Mouse (Mus musculus): ENCODE results near the gene Odf3l2. TPM values are rescaled to one million over a fixed set of nuclear protein-coding genes. Genes with fewer than 3 reads are reported as not detected.

Odf3l2 gene
- polyA plus RNA-seq (2014; fragmentation: Illumina TruSeq; extraction: RNeasy Lipid Tissue Mini Kit (QIAGEN cat#74804); ENCODE audit: low read depth, low replicate concordance) = not detected

DNA sequence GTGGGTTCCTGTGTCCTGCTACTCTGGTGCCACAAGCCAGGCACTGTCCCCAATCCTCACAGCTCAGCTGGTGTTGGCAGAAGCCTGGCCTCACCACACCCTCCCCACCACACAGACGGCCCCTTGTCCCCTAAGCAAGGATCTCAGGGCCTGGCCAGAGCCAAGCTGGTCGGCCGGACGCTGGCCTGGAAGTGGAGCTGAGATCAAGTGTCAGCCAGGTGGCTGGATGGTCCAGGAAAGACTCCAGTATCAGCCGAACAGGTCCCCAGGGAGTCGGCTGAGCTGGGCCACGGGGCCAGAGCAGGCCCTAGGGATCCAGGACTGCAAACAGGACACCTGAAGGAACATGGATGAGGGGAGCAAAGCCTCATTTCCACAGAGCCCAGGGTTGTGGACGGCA lies at the start of gene Odf3l2:
Gene Odf3l2, minus strand, starts transcription at position 28 of the 400 bp plus-strand sequence.

DNA sequence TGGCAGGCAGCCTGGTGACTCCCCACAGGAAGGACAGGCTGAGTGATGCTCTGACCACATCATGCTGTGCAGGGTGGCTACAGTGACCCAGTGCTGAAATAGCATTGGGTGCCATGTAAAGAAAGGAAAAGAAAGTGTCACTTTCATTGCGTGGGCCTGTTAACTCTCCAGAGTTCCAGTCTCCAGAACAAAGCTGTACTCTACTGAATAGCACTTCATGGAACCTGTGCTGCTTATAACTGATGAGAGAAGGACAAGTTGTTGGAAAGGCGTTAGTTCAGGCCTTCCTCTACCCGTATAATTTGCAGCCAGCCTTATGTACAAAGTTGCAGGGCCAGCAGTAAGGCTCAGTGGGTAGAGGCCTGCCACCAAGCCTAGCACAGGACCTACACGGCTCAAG lies 43.2 kb upstream of the Odf3l2 start, which contains the start of gene Gzmm:
Gene Gzmm, plus strand, starts transcription at position 301 of the 400 bp plus-strand sequence.

DNA sequence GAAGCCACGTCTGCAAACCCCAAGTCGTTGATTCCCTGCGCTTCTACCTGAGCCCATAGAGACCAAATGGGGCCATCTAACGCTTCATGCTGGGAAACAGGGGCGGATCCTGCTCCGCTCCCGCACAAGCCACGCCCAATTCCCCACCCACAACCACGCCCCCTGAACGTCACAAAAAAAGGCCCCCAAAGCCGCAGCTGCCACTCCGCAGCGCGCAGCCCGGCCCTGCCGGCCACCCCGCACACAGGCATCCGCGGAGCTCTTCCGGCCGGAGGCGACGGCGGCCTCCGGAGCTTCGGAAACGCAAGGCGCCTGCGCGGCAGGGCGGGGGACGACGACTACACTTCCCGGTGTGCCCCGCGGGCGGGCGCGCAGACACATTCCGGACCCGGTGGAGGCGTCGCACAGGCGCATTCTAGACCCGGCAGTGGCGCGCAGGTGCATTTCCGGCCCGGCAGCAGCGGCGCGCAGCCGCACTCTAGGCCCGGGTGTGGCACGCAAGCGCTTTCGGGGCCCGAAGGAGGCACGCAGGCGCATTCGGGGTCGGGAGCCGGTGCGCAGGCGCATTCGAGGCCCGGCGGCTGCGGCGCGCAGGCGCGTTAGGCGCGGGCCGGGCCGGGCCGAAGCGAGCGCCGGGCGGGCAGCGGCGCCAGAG lies 36.2 kb upstream of the Odf3l2 start, which contains the start of gene Cdc34:
Gene Cdc34, plus strand, starts transcription at position 605 of the 655 bp plus-strand sequence.

DNA sequence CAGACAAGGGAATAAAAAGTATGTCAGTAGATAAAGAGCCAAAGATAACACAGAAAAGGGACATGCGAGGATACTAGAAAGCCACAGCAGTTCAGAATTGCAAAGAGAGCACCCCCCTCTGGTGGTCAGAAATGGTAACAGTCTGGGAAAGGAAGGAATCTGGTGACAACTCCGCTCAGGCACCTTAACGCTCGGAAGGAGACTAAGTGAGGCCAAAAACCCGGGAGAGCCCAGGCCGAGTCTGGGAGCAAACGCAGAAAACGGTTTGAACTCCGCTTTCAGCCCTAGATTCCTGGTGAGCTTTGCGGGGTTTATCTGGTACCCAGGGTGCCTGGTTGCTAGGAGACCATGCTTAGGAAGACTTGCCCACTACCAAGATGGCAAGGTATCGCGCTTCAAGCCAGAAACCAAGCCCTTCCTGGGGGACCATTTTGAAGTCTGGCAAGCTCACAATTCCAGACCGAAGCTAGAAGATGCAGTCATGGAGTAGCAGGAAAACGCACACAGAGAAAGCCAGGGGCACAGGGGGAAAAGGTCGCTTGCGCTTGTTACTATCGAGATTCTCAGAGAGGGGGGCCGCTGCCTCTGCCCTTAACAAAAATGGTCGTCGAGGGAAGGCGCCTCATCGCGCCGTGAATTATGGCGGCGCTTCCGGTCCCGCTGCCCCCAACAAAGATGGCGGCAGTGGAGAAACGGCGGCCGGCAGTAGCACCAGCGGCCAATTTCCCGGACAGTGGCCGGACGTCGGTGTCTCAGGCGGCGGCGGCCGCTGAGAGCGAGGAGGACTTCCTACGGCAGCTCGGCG lies 23.4 kb upstream of the Odf3l2 start, which contains the start of gene Tpgs1:
Gene Tpgs1, plus strand, starts transcription at position 599 of the 805 bp plus-strand sequence.

DNA sequence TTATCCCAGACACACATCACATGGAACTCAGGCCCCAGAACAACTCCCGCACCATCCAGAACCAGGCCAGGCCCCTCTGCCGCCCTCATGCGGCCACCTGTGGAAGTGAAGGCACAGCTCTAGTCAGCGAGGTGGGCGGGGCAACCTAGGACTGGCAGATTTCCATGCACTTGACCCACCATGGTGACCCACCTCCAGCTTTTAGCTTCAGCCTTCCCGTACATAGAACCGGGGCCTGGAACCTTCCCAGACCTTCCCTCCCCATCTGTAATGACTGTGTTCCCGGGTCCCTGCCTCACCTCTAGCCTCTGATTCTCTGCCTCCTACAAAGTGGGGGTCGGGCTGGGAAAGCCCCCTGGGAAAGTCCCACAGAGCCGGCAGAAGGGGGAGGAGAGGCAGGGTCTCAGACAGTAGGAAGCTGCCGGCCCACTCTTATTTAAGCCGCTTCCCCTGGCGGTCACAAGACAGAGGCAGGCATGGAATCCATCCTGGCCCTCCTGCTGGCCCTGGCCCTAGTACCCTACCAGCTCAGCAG lies 18.7 kb upstream of the Odf3l2 start, which contains the start of gene Madcam1:
Gene Madcam1, plus strand, starts transcription at position 429 of the 535 bp plus-strand sequence.

DNA sequence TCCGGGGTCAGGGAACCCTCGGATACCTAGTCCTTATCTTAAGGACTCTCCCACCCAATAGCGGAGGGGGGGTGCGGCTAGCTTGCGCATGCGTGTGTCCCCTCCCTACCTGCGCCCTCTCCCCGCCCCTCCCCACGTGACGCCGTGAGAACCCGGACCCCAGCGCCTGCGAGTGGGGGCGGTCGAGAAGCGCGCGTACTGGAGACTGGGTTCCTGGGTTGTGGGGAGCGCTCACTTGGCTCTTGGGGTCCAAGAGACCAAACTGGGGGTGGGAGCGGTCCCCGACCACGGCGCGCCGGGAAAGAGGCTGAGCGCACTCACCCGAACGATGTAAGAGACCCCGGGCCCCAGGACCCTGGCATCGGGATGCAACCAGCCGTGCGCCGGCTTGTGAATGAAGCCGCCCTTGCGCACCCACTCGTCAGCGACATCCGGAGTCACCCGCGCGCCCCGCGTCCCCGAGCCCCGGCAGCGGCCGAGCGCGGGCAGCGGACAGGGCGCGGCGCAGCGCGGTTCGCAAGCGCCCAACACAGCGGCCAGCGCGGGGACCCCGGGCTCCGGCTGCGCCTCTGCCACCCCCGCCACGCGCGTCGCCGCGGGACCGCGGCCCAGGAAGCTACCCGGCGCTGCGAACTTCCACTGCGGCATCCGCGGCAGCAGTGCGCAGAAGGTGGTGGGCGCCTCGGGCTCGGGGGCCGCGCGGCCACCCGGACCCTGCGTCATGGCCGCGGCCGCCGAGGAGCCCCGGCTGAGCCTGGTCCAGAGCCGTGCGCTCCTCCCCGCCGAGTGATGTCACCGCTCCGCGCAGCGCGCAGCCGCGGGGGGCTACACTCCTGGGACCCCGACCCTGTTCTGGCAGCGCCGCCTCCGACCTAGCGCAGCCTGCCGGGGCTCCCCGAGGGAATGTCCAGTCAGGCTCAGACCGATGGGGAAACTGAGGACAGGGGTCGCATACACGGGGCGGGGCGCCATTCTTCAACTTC lies 8.1 kb downstream of the Odf3l2 start, which contains the start of gene Shc2:
Gene Shc2, minus strand, starts transcription at position 791 of the 983 bp plus-strand sequence.

DNA sequence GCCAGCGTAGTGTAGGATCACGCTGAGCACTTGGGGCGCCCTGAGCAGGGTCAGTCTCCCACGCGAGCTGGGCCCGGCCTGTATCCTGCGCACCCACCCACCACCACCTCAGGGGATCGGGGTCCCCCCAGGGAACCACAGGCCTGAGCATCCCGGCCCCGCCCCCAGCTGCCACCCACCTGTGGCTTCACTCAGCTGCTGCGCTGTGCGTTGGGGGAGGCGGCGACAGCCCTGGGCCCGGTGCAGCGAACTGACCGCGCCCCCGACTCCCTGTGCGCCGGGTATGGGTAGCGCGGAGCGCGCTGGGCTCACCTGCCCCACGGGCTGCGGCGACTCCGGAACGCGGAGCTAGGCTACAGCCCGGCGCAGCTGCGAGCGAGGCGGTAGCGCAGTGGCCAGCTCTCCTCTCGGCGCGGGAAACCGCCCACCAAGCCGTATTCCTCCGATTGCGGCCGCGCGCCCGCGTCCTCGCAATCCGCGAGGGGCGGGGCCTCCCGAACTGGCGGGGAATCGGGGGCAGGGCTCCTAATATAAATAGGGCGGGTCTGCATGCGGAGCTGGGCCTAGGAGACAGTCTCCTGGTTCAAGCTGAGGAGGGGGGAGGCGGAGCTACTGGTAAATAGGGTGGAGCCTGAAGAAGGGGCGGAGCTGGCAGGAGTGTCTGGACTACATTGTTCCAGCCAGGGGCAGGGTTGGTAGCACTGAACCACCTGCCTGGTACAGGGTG lies 31.8 kb downstream of the Odf3l2 start, which contains the start of gene C2cd4c:
Gene C2cd4c, minus strand, starts transcription at position 448 of the 727 bp plus-strand sequence.

Other genes starting within 250 kb of the Odf3l2 start
- not detected for gene Vmn2r83, start 177.0 kb downstream of the Odf3l2 start, polyA plus RNA-seq (2014; fragmentation: Illumina TruSeq; extraction: RNeasy Lipid Tissue Mini Kit (QIAGEN cat#74804); ENCODE audit: low read depth, low replicate concordance)
- gene Plpp2, start 111.9 kb downstream of the Odf3l2 start, polyA plus RNA-seq (2014; fragmentation: Illumina TruSeq; extraction: RNeasy Lipid Tissue Mini Kit (QIAGEN cat#74804); ENCODE audit: low read depth, low replicate concordance) = 32.1 TPM
- 21.9 TPM for gene Mier2, start 90.5 kb downstream of the Odf3l2 start, polyA plus RNA-seq (2014; fragmentation: Illumina TruSeq; extraction: RNeasy Lipid Tissue Mini Kit (QIAGEN cat#74804); ENCODE audit: low read depth, low replicate concordance)
- gene Theg, start 58.4 kb downstream of the Odf3l2 start, polyA plus RNA-seq (2014; fragmentation: Illumina TruSeq; extraction: RNeasy Lipid Tissue Mini Kit (QIAGEN cat#74804); ENCODE audit: low read depth, low replicate concordance) = 5.1 TPM
- gene C2cd4c, start 31.7 kb downstream of the Odf3l2 start, polyA plus RNA-seq (2014; fragmentation: Illumina TruSeq; extraction: RNeasy Lipid Tissue Mini Kit (QIAGEN cat#74804); ENCODE audit: low read depth, low replicate concordance) = not detected
- 4.0 TPM for gene Shc2, start 7.8 kb downstream of the Odf3l2 start, polyA plus RNA-seq (2014; fragmentation: Illumina TruSeq; extraction: RNeasy Lipid Tissue Mini Kit (QIAGEN cat#74804); ENCODE audit: low read depth, low replicate concordance)
- not detected for gene Madcam1, start 18.8 kb upstream of the Odf3l2 start, polyA plus RNA-seq (2014; fragmentation: Illumina TruSeq; extraction: RNeasy Lipid Tissue Mini Kit (QIAGEN cat#74804); ENCODE audit: low read depth, low replicate concordance)
- 29.6 TPM for gene Tpgs1, start 23.6 kb upstream of the Odf3l2 start, polyA plus RNA-seq (2014; fragmentation: Illumina TruSeq; extraction: RNeasy Lipid Tissue Mini Kit (QIAGEN cat#74804); ENCODE audit: low read depth, low replicate concordance)
- gene Cdc34, start 36.5 kb upstream of the Odf3l2 start, polyA plus RNA-seq (2014; fragmentation: Illumina TruSeq; extraction: RNeasy Lipid Tissue Mini Kit (QIAGEN cat#74804); ENCODE audit: low read depth, low replicate concordance) = 64.7 TPM
- gene Gzmm, start 43.3 kb upstream of the Odf3l2 start, polyA plus RNA-seq (2014; fragmentation: Illumina TruSeq; extraction: RNeasy Lipid Tissue Mini Kit (QIAGEN cat#74804); ENCODE audit: low read depth, low replicate concordance) = 0.63 TPM
- 523 TPM for gene Bsg, start 58.8 kb upstream of the Odf3l2 start, polyA plus RNA-seq (2014; fragmentation: Illumina TruSeq; extraction: RNeasy Lipid Tissue Mini Kit (QIAGEN cat#74804); ENCODE audit: low read depth, low replicate concordance)
- 0.37 TPM for gene Hcn2, start 70.9 kb upstream of the Odf3l2 start, polyA plus RNA-seq (2014; fragmentation: Illumina TruSeq; extraction: RNeasy Lipid Tissue Mini Kit (QIAGEN cat#74804); ENCODE audit: low read depth, low replicate concordance)
- gene Polrmt, start 100.8 kb upstream of the Odf3l2 start, polyA plus RNA-seq (2014; fragmentation: Illumina TruSeq; extraction: RNeasy Lipid Tissue Mini Kit (QIAGEN cat#74804); ENCODE audit: low read depth, low replicate concordance) = 24.5 TPM
- gene Fgf22, start 109.3 kb upstream of the Odf3l2 start, polyA plus RNA-seq (2014; fragmentation: Illumina TruSeq; extraction: RNeasy Lipid Tissue Mini Kit (QIAGEN cat#74804); ENCODE audit: low read depth, low replicate concordance) = not detected
- gene Rnf126, start 121.2 kb upstream of the Odf3l2 start, polyA plus RNA-seq (2014; fragmentation: Illumina TruSeq; extraction: RNeasy Lipid Tissue Mini Kit (QIAGEN cat#74804); ENCODE audit: low read depth, low replicate concordance) = 37.4 TPM
- 19.8 TPM for gene Fstl3, start 131.5 kb upstream of the Odf3l2 start, polyA plus RNA-seq (2014; fragmentation: Illumina TruSeq; extraction: RNeasy Lipid Tissue Mini Kit (QIAGEN cat#74804); ENCODE audit: low read depth, low replicate concordance)
- gene Prss57, start 145.2 kb upstream of the Odf3l2 start, polyA plus RNA-seq (2014; fragmentation: Illumina TruSeq; extraction: RNeasy Lipid Tissue Mini Kit (QIAGEN cat#74804); ENCODE audit: low read depth, low replicate concordance) = not detected
- 60.4 TPM for gene Palm, start 147.8 kb upstream of the Odf3l2 start, polyA plus RNA-seq (2014; fragmentation: Illumina TruSeq; extraction: RNeasy Lipid Tissue Mini Kit (QIAGEN cat#74804); ENCODE audit: low read depth, low replicate concordance)
- 1.5 TPM for gene Misp, start 175.3 kb upstream of the Odf3l2 start, polyA plus RNA-seq (2014; fragmentation: Illumina TruSeq; extraction: RNeasy Lipid Tissue Mini Kit (QIAGEN cat#74804); ENCODE audit: low read depth, low replicate concordance)
- gene Ptbp1, start 208.7 kb upstream of the Odf3l2 start, polyA plus RNA-seq (2014; fragmentation: Illumina TruSeq; extraction: RNeasy Lipid Tissue Mini Kit (QIAGEN cat#74804); ENCODE audit: low read depth, low replicate concordance) = 149 TPM
- 14.3 TPM for gene Prtn3, start 228.7 kb upstream of the Odf3l2 start, polyA plus RNA-seq (2014; fragmentation: Illumina TruSeq; extraction: RNeasy Lipid Tissue Mini Kit (QIAGEN cat#74804); ENCODE audit: low read depth, low replicate concordance)
- 7.2 TPM for gene Plppr3, start 228.9 kb upstream of the Odf3l2 start, polyA plus RNA-seq (2014; fragmentation: Illumina TruSeq; extraction: RNeasy Lipid Tissue Mini Kit (QIAGEN cat#74804); ENCODE audit: low read depth, low replicate concordance)
- 0.67 TPM for gene Elane, start 240.5 kb upstream of the Odf3l2 start, polyA plus RNA-seq (2014; fragmentation: Illumina TruSeq; extraction: RNeasy Lipid Tissue Mini Kit (QIAGEN cat#74804); ENCODE audit: low read depth, low replicate concordance)
- gene Cfd, start 245.1 kb upstream of the Odf3l2 start, polyA plus RNA-seq (2014; fragmentation: Illumina TruSeq; extraction: RNeasy Lipid Tissue Mini Kit (QIAGEN cat#74804); ENCODE audit: low read depth, low replicate concordance) = 6,422 TPM

Measured in adipose tissue, adult 10 weeks (tissue).